Mouse (Mus musculus): ENCODE data around the gene Mical2.

- TF ChIP-seq CTCF (IDR thresholded peaks at IDR 0.05; ENCODE audit: low read depth, low read length) (no peak), GATA1 (IDR thresholded peaks at IDR 0.05; ENCODE audit: borderline replicate concordance, low read length) (no peak), TAL1 (conservative IDR thresholded peaks at IDR 0.05; ENCODE audit: low read depth, low read length) (no peak), POLR2AphosphoS5 (IDR thresholded peaks at IDR 0.05; ENCODE audit: insufficient replicate concordance, low read depth, low read length) (no peak)
Observed at GRCm38 (mm10) chr7:112259286-112259685, 33.6 kb downstream of the Mical2 start.

Measured in G1E (cell line).